Mouse (Mus musculus) T-helper 17 cell (primary cell): Measurements from ENCODE around the gene Aldh1a1.
"Not testable (repeated sequence)": the region's sequence is repeated elsewhere in the genome, so short reads cannot be mapped to it uniquely, and the experiment has no call there.

Source experiments
- in situ Hi-C, 2 experiments: fragments of 300-600 bp; cut with MboI, MseI; formaldehyde crosslinking; loops; 1 replicate in 1 of 2; 2 replicates in 1 of 2; pipeline ENCODE4 v1.15.1; 2025; ENCODE audit warnings: high pct_unique_total_duplicates in 2 of 2

Gene Aldh1a1

GRCm38 (mm10) chr19:20555365-20555764 is 62.9 kb downstream of the Aldh1a1 start:
- in situ Hi-C loops: loop anchor here in 1 of 2 experiments (10.0 kb wide), 1 partner anchor 679 kb away; no protein-coding TSS in a partner anchor

- in situ Hi-C loops: loop anchor here in 1 of 2 experiments (10.0 kb wide), 1 partner anchor 678 kb away; no protein-coding TSS in a partner anchor
These were observed 64.7 kb downstream of the Aldh1a1 start for GRCm38 (mm10) chr19:20557211-20557610.

- in situ Hi-C loops: loop anchor here in 1 of 2 experiments (10.0 kb wide), 1 partner anchor 677 kb away; no protein-coding TSS in a partner anchor
These were observed 65.6 kb downstream of the Aldh1a1 start for GRCm38 (mm10) chr19:20558069-20558468.

GRCm38 (mm10) chr19:20558544-20558943 is 66.0 kb downstream of the Aldh1a1 start:
- in situ Hi-C loops: loop anchor here in 1 of 2 experiments (10.0 kb wide), 1 partner anchor 676 kb away; no protein-coding TSS in a partner anchor

- in situ Hi-C loops: loop anchor here in 1 of 2 experiments (10.0 kb wide), 1 partner anchor 676 kb away; no protein-coding TSS in a partner anchor
These were observed 66.4 kb downstream of the Aldh1a1 start for GRCm38 (mm10) chr19:20558952-20559351.

GRCm38 (mm10) chr19:20559952-20560351 is 67.4 kb downstream of the Aldh1a1 start:
- in situ Hi-C loops: loop anchor here in 1 of 2 experiments (10.0 kb wide), 1 partner anchor 675 kb away; no protein-coding TSS in a partner anchor

GRCm38 (mm10) chr19:20562396-20562795 is 69.9 kb downstream of the Aldh1a1 start:
- in situ Hi-C loops: no loop called here

- in situ Hi-C loops: no loop called here
These were observed 73.8 kb downstream of the Aldh1a1 start for GRCm38 (mm10) chr19:20566294-20566693.

- in situ Hi-C loops: no loop called here
These were observed 74.5 kb downstream of the Aldh1a1 start for GRCm38 (mm10) chr19:20567039-20567438.

- in situ Hi-C loops: no loop called here
These were observed 84.5 kb downstream of the Aldh1a1 start for GRCm38 (mm10) chr19:20576984-20577383.

- in situ Hi-C loops: no loop called here
These were observed 84.9 kb downstream of the Aldh1a1 start for GRCm38 (mm10) chr19:20577429-20577828.

- in situ Hi-C loops: no loop called here
These were observed 107.4 kb downstream of the Aldh1a1 start for GRCm38 (mm10) chr19:20599951-20600350.

GRCm38 (mm10) chr19:20601739-20602138 is 109.2 kb downstream of the Aldh1a1 start:
- in situ Hi-C loops: no loop called here

GRCm38 (mm10) chr19:20603212-20603611 is 110.7 kb downstream of the Aldh1a1 start:
- in situ Hi-C loops: no loop called here

GRCm38 (mm10) chr19:20603866-20604265 is 111.4 kb downstream of the Aldh1a1 start:
- in situ Hi-C loops: no loop called here

- in situ Hi-C loops: no loop called here
These were observed 121.9 kb downstream of the Aldh1a1 start for GRCm38 (mm10) chr19:20614252-20614930.

GRCm38 (mm10) chr19:20622434-20622833 is 129.9 kb downstream of the Aldh1a1 start:
- in situ Hi-C loops: loop anchor here in 1 of 2 experiments (10.0 kb wide), 1 partner anchor 62 kb away; no protein-coding TSS in a partner anchor

- in situ Hi-C loops: loop anchor here in 1 of 2 experiments (10.0 kb wide), 1 partner anchor 61 kb away; no protein-coding TSS in a partner anchor
These were observed 130.9 kb downstream of the Aldh1a1 start for GRCm38 (mm10) chr19:20623416-20623815.

GRCm38 (mm10) chr19:20631020-20631419 is 138.5 kb downstream of the Aldh1a1 start:
- in situ Hi-C loops: loop anchor here in 1 of 2 experiments (5.0 to 10.0 kb wide), 2 partner anchors 106 to 704 kb away; no protein-coding TSS in a partner anchor

GRCm38 (mm10) chr19:20633876-20634691 is 141.6 kb downstream of the Aldh1a1 start:
- in situ Hi-C loops: loop anchor here in 1 of 2 experiments (5.0 to 10.0 kb wide), 2 partner anchors 103 to 701 kb away; no protein-coding TSS in a partner anchor

GRCm38 (mm10) chr19:20644346-20644745 is 151.8 kb downstream of the Aldh1a1 start:
- in situ Hi-C loops: no loop called here

- in situ Hi-C loops: not testable (repeated sequence)
These were observed 155.0 kb downstream of the Aldh1a1 start for GRCm38 (mm10) chr19:20647496-20647895.
